Mouse (Mus musculus): Measurements from ENCODE around the gene Prickle2.
A peak's percentile ranks its signal among the peaks of the same experiment; 100 is the strongest.

The Prickle2 gene

GRCm38 (mm10) chr6:92517002-92517401 is 189.0 kb downstream of the Prickle2 start:
- DNase-seq (ENCODE audit: low spot score), result no peak

GRCm38 (mm10) chr6:92512001-92512400 is 194.0 kb downstream of the Prickle2 start:
- no peak for DNase-seq (ENCODE audit: low spot score)

GRCm38 (mm10) chr6:92509712-92510111 is 196.2 kb downstream of the Prickle2 start:
- DNase-seq (ENCODE audit: low spot score), result no peak

GRCm38 (mm10) chr6:92506276-92506675 is 199.7 kb downstream of the Prickle2 start:
- no peak for DNase-seq (ENCODE audit: low spot score)

DNA sequence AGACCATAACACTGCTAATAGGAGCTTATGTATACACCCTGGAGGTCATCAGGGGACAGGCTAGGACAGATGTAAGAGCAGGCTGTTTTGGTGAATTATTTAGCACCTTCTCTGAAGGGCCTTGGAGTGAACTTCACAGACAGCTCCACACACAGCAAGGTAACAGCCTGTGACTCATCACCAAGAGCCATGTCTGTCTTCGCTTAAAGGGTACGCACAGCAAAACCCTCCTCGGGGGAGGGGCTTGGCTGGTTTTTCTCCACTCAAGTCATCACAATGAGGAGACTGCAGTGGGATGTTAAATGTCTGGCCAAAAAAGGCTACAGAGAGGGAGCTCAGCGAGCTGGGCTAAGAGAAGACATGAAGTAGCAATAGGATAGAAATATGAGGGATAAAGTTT is 206.5 kb downstream of the Prickle2 start:
- DNase-seq (ENCODE audit: low spot score), result no peak

DNA sequence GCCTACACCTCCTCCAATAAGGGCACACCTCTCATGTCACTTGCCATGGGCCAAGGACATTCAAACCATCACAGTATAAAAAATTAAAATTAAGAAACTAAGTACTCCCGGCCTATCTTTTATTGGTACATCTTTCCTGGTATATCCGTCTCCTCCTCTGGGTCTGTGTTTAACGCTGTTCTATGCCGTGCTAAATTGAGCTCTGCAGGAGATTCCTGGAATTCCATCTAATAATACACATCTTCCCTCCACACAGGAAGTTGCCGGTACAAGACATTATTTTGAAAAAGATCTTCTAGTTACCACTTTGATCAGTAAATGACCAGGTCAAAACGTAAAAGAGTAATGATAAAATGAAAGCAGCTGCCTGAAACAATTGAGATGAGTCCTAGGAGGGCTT is 207.4 kb downstream of the Prickle2 start:
- no peak for DNase-seq (ENCODE audit: low spot score)

- DNase-seq (ENCODE audit: low spot score), result no peak
These were observed 208.7 kb downstream of the Prickle2 start for GRCm38 (mm10) chr6:92497279-92497678.

DNA sequence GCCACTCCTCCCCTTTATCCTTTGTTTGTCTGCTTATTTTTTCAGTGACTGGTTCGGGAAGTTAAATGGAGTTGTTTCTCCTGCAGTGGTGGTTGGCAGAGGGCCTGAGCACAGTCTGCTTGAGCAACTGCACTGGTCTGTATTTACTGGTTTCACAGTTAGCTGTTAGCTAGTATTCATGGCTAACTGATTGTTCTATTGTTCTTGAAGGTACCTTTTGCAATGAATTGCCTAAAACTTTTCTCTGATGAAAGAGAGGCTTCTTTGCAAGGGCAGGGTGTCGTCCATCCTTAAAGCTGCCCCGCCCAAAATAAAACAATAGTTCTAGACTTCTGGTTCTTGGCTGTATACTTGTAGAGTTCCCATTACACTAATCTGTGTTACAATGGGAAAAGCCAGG is 210.5 kb downstream of the Prickle2 start:
- DNase-seq (ENCODE audit: low spot score), result no peak

DNA sequence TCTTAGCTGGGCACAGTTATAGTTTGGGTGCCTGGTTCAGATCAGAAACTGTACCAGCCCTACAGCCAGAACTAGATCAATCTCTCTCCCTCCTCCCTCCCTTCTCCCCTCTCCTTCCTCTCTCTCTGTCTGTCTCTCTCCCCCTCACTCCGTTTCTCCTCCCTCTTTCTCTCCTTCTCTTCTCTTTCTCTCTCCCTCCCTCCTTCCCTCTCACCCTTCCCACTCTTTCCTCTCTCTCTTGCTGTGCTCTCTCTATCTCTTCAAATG is 224.3 kb downstream of the Prickle2 start:
- no peak for DNase-seq (ENCODE audit: low spot score)

DNA sequence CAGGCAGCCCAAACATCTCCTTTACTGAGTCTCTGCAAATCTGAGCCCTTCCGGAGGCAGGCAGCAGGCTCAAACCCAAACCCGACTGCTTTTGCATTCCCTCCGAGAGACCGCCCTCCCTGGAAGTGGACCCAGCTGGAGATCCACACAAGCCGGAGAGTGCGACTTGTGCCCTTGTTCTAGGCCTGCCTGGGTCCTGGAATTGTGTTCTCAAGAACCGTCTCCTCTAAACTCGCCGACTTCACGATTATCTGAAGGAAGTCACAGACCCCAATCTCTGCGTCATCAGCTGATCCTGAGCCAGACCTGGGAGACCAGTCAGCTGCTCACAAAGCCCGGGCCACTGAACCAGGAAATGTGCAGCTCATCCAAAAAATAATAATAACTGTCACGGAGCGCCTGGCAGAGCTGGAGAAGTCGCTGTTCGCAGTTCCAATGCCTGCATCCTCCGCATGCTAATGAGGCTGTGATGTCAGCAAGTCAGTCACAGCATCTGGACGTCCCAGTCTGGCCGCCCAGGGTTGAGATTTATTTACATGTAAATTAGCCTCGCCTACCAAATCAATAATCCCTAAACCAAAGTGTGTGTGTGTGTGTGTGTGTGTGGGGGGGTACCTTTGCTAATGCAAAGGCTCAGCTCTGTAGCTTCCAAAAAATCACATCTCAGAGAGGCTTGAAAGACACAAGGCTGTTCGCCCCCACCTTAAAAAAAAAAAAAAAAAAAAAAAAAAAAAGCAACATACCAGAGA is 224.8 kb downstream of the Prickle2 start:
- peak; percentile 42 for DNase-seq (ENCODE audit: low spot score)

- no peak for DNase-seq (ENCODE audit: low spot score)
These were observed 227.3 kb downstream of the Prickle2 start for GRCm38 (mm10) chr6:92478612-92479011.

- no peak for DNase-seq (ENCODE audit: low spot score)
These were observed 228.3 kb downstream of the Prickle2 start for GRCm38 (mm10) chr6:92477621-92478020.

DNA sequence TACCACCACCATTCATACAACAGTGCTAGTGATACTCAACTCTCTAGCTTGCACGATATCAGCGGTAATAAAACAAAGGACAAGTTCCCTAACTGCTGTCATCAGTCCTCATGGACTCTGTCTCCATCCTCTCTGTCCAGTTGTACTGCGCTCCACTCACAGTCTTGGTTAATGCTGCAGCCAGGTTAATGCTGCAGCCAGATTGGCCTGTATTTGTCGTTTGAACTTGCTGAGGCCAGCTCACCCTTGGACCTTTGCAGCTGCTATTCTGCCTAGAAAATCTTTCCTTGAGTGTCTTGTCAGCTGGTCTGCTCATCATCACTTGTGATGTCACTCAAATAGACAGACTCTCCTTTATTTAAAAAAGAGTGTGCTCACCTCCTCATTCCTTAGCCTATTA is 236.5 kb downstream of the Prickle2 start:
- no peak for DNase-seq (ENCODE audit: low spot score)

DNA sequence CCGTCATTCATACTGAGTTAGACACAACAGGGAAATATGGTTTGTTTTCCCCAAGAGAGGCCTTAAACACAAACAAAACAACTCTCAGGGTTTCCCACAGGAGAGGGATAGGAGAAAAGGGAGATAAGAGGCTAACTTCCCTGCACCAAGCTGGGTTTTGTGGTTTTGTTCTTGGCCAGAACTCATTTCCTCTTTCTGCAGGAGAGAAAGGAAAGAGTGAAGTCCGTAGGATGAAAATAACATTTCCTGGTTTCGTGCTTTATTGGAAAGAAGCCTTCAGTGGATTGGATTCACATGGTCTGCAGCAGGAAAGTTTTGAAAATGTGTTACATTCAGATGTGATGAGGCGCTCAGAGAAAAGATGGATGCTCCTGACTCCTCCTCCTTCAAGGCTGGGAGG is 237.1 kb downstream of the Prickle2 start:
- DNase-seq (ENCODE audit: low spot score), result no peak

DNA sequence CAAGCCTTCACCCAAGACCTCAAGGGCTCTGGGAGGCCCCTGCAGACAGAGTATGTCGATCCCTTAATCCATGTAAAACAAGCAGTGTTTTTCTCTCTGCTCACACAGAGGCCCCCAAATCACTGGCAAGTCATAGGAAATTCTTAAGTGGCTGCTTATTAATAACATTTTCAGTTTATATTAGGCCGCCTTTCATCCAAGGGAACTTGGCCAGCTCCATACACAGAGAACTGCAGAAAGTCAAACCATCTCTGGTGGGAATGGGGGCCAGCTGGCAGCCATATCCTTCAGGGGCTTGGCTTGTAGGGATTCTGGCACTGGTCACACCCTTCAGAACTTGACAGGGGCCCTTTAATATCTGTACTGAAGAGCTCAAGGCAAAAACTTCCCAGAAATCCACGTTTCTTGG is 237.6 kb downstream of the Prickle2 start:
- DNase-seq (ENCODE audit: low spot score), result no peak

GRCm38 (mm10) chr6:92467343-92467742 is 238.6 kb downstream of the Prickle2 start:
- DNase-seq (ENCODE audit: low spot score), result no peak

- DNase-seq (ENCODE audit: low spot score), result no peak
These were observed 240.3 kb downstream of the Prickle2 start for GRCm38 (mm10) chr6:92465666-92466065.

GRCm38 (mm10) chr6:92464781-92465337 is 241.1 kb downstream of the Prickle2 start:
- DNase-seq (ENCODE audit: low spot score), result no peak

DNA sequence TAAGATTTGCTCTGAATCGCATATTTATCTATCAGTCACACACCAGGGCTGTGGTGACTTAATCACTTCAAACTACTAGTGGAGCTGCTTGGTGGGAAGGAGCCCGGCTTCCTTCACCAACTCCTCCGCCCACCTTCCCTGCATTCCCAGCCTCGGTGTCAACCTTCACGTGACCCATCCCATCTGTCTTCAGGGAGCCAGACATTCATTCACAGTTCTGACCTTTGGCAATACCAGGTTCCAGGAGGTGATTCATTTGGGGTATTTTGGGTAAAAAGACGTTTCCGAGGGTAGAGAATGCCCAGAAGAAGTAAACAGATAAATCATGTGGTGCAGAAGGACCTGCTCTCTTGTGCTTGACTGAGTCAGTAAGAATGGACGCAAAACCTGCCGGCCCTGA is 242.2 kb downstream of the Prickle2 start:
- no peak for DNase-seq (ENCODE audit: low spot score)

- no peak for DNase-seq (ENCODE audit: low spot score)
These were observed 245.2 kb downstream of the Prickle2 start for GRCm38 (mm10) chr6:92460750-92461149.

GRCm38 (mm10) chr6:92458026-92458425 is 247.9 kb downstream of the Prickle2 start:
- DNase-seq (ENCODE audit: low spot score), result no peak

GRCm38 (mm10) chr6:92451421-92451820 is 254.5 kb downstream of the Prickle2 start:
- no peak for DNase-seq (ENCODE audit: low spot score)

GRCm38 (mm10) chr6:92449956-92450355 is 256.0 kb downstream of the Prickle2 start:
- DNase-seq (ENCODE audit: low spot score), result no peak

DNA sequence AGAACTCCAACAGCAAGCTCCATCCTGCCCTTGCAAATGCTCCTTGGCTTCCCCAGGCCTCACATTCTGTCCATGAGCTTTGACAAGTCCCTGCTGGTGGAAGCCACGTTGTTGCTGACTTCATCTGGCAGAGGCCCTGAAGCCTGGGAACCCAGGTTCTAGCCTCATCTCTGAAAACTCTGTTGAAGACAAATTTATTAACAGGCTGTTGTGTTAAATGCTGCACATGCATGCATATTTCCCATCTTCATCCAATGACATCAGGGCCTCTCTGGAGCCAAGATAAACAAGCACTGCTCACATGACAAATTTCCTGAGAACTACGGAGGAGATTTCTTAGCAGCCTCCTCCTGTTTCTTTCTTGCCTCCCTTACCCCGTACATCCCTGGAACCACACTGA is 259.3 kb downstream of the Prickle2 start:
- no peak for DNase-seq (ENCODE audit: low spot score)

Measured in ovary, postnatal 10 days (tissue).